Mouse (Mus musculus): ENCODE measurements around the gene Avp.

DNA sequence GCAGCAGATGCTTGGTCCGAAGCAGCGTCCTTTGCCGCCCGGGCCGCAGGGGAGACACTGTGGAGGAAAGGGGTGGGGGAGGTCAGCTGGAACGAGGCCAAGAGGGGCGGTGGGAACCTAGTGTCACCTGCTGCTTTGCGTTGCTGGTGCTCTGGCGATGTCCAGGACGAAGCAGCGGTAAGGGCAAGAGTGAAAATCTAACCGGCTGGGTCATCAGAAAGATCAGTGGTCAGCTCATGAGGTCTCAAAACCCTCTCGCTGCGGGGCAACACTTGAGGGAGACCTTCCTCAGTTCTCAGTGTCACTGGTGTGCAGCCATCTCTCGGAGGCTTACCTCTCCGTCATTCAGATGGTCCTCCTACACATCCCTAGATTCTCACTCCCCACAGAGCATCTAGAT is 1.2 kb downstream of the Avp start:
- TF ChIP-seq POLR2A (IDR thresholded peaks at IDR 0.05; ENCODE audit: low read depth, low read length): no peak
- TF ChIP-seq CTCF (IDR thresholded peaks at IDR 0.05; ENCODE audit: extremely low read depth, insufficient read length, insufficient replicate concordance, low read depth, low read length): no peak

Measured in small intestine, adult 2 months (tissue).